Mouse (Mus musculus) natural killer cell, adult 2 months (primary cell): Measurements from ENCODE around the gene Gm13289.
"Not testable (repeated sequence)": the region's sequence is repeated elsewhere in the genome, so short reads cannot be mapped to it uniquely, and the experiment has no call there.

Experiments used
- DNase-seq, 2 experiments: peaks; one replicate each; pipeline ENCODE4 v3.0.0; 2022; ENCODE audit warnings: low spot score in 2 of 2

Gene Gm13289

DNA sequence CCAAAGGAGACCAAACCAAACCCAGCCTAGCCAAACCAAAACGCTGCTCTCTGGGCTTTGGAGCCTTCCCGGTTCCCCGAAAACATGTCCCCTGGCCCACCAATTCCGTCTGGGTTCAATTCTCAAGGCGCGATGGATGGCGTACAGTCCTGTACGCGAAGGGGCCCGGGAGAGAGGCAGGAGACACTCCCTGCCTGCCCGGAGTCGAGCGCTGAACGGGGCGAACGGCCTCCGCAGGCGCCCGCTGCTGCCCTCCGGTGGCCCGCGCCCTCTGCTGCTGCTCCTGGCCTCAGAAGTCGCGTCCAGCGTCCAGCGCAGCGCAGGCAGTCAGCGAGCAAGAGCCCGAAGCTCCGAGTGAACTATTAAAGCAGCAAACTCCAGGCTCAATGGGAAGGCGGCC, 5.6 kb downstream of the Gm13289 start:
- DNase-seq: not testable (repeated sequence)

DNA sequence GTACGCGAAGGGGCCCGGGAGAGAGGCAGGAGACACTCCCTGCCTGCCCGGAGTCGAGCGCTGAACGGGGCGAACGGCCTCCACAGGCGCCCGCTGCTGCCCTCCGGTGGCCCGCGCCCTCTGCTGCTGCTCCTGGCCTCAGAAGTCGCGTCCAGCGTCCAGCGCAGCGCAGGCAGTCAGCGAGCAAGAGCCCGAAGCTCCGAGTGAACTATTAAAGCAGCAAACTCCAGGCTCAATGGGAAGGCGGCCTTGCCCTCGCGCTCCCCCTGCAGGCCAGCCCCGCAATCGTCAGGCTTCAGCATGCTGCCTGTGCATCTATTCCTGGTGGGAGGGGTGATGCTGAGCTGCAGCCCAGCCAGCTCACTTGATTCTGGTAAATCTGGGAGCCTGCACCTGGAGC, 8.7 kb downstream of the Gm13289 start, which contains the start of gene Gm13276:
Gm13276 (plus strand) TSS at position 301 of the 400 bp plus-strand sequence.
- not testable (repeated sequence) for DNase-seq

- DNase-seq: peak; percentile 63 to 68
Observed at GRCm38 (mm10) chr4:88788402-88788801, 11.7 kb downstream of the Gm13289 start, which contains the start of gene Gm13277. Gene Gm13277 (plus strand): TSS chr4:88788632.

GRCm38 (mm10) chr4:88791250-88791649, 14.5 kb downstream of the Gm13289 start, which contains the start of gene Gm13278:
Gene Gm13278 (plus strand): TSS chr4:88791550.
- DNase-seq: not testable (repeated sequence)

DNA sequence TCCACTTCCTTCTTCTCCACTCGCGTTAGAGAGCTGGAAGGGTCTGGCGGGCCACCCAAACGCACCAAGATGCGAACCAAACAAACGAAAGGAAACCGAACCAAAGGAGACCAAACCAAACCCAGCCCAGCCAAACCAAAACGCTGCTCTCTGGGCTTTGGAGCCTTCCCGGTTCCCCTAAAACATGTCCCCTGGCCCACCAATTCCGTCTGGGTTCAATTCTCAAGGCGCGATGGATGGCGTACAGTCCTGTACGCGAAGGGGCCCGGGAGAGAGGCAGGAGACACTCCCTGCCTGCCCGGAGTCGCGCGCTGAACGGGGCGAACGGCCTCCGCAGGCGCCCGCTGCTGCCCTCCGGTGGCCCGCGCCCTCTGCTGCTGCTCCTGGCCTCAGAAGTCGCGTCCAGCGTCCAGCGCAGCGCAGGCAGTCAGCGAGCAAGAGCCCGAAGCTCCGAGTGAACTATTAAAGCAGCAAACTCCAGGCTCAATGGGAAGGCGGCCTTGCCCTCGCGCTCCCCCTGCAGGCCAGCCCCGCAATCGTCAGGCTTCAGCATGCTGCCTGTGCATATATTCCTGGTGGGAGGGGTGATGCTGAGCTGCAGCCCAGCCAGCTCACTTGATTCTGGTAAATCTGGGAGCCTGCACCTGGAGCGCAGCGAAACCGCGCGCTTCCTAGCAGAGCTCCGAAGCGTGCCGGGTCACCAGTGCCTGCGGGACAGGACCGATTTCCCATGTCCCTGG, 17.4 kb downstream of the Gm13289 start, which contains the start of gene Gm13275:
Gm13275 (plus strand) TSS at position 552 of the 740 bp plus-strand sequence.
- DNase-seq: peak; percentile 74 to 77

DNA sequence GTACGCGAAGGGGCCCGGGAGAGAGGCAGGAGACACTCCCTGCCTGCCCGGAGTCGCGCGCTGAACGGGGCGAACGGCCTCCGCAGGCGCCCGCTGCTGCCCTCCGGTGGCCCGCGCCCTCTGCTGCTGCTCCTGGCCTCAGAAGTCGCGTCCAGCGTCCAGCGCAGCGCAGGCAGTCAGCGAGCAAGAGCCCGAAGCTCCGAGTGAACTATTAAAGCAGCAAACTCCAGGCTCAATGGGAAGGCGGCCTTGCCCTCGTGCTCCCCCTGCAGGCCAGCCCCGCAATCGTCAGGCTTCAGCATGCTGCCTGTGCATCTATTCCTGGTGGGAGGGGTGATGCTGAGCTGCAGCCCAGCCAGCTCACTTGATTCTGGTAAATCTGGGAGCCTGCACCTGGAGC, 20.4 kb downstream of the Gm13289 start, which contains the start of gene Gm13279:
Gm13279 (plus strand) TSS at position 301 of the 400 bp plus-strand sequence.
- DNase-seq: not testable (repeated sequence)

GRCm38 (mm10) chr4:88799365-88799764, 22.6 kb downstream of the Gm13289 start, which contains the start of gene Gm13285:
Gene Gm13285 (plus strand): TSS chr4:88799665.
- not testable (repeated sequence) for DNase-seq

DNA sequence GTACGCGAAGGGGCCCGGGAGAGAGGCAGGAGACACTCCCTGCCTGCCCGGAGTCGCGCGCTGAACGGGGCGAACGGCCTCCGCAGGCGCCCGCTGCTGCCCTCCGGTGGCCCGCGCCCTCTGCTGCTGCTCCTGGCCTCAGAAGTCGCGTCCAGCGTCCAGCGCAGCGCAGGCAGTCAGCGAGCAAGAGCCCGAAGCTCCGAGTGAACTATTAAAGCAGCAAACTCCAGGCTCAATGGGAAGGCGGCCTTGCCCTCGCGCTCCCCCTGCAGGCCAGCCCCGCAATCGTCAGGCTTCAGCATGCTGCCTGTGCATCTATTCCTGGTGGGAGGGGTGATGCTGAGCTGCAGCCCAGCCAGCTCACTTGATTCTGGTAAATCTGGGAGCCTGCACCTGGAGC, 26.2 kb downstream of the Gm13289 start, which contains the start of gene Gm13287:
Gm13287 (plus strand) TSS at position 301 of the 400 bp plus-strand sequence.
- DNase-seq: not testable (repeated sequence)

GRCm38 (mm10) chr4:88805231-88805630, 28.5 kb downstream of the Gm13289 start, which contains the start of gene Gm13288:
Gene Gm13288 (plus strand): TSS chr4:88805531.
- DNase-seq: not testable (repeated sequence)

- DNase-seq: peak; percentile 11 to 21
Observed at GRCm38 (mm10) chr4:88805761-88806160, 29.0 kb downstream of the Gm13289 start.

GRCm38 (mm10) chr4:88815928-88816327, 39.2 kb downstream of the Gm13289 start, which contains the start of gene Ifna7:
Gene Ifna7 (plus strand): TSS chr4:88816228.
- no peak for DNase-seq

DNA sequence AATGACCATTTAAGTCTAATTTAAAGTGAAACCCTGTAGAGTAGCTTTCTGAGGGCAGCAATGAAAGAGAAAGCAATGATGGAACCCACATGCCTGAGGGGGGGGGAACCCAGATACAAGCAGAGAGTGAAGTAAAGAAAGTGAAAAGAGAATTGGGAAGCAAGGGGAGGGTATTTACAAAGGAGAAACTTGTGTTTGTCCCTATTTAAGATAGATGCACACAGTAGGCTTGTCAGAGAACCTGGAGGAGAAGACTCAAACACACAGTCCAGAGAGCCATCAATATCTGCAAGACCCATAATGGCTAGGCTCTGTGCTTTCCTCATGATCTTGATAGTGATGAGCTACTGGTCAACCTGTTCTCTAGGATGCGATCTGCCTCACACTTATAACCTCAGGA, 42.9 kb downstream of the Gm13289 start, which contains the start of gene Ifna11:
Ifna11 (plus strand) TSS at position 301 of the 400 bp plus-strand sequence.
- no peak for DNase-seq

- no peak for DNase-seq
Observed at GRCm38 (mm10) chr4:88822995-88823394, 46.3 kb downstream of the Gm13289 start.
